Mouse (Mus musculus): ENCODE results near the gene Hnrnpk.
"Not testable (repeated sequence)": the region's sequence is repeated elsewhere in the genome, so short reads cannot be mapped to it uniquely, and the experiment has no call there.

DNA sequence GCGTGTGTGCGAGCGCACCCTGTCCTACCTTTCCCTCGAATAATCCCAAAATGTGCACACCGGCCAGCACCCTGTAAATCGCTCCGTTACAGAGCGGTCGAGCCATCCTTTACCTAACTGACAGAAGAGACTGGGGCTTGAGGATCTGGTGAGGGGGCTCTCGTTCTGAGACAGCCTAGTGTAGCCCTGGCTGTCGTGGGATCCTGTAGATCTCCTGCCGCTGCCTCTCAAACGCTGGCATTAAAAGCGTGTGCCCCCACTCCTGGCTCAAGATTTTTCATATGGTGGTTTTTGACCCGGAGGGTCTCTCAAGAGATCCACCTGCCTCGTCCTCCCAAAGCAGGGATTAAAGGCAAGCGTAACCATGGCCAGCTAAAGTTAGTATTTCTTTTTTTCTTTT lies at the start of gene Hnrnpk:
- TF ChIP-seq CTCF (conservative IDR thresholded peaks at IDR 0.05; ENCODE audit: insufficient read depth, insufficient read length, low read depth, low read length); POLR2A (IDR thresholded peaks at IDR 0.05; ENCODE audit: low read depth, low read length): not testable (repeated sequence)
